Mouse (Mus musculus) thymus, postnatal 0 days (tissue): ENCODE results near the gene Rcan3. TPM values are rescaled to one million over a fixed set of nuclear protein-coding genes. Genes with fewer than 3 reads are reported as not detected.
A peak's percentile ranks its signal among the peaks of the same experiment; 100 is the strongest.

Experiments
- DNase-seq: peaks from one replicate; pipeline ENCODE4 v3.0.0-alpha.2; 2015; ENCODE audit warnings: low spot score
- polyA plus RNA-seq: library from polyadenylated mRNA; unstranded; fragments of >200 nt; fragmentation: Nextera tagmentation; extraction: Ambion mirVana; gene quantifications from 2 replicates; pipeline ENCODE4 v1.2.1, GENCODE M21; 2015

Gene Rcan3
- polyA plus RNA-seq, 1 experiment from 2014 or later = 20.8 TPM

GRCm38 (mm10) chr4:135416367-135416766, 17.3 kb downstream of the Rcan3 start:
- DNase-seq = peak; percentile 39

GRCm38 (mm10) chr4:135413491-135413890, 20.2 kb downstream of the Rcan3 start:
- DNase-seq = no peak

GRCm38 (mm10) chr4:135411633-135412032, 22.0 kb downstream of the Rcan3 start:
- DNase-seq = peak; percentile 78

- DNase-seq = no peak
Observed at GRCm38 (mm10) chr4:135406180-135406579, 27.5 kb downstream of the Rcan3 start.

GRCm38 (mm10) chr4:135404916-135405315, 28.7 kb downstream of the Rcan3 start:
- DNase-seq = no peak

- DNase-seq = no peak
Observed at GRCm38 (mm10) chr4:135404048-135404447, 29.6 kb downstream of the Rcan3 start.

- DNase-seq = no peak
Observed at GRCm38 (mm10) chr4:135401881-135402280, 31.8 kb downstream of the Rcan3 start.

GRCm38 (mm10) chr4:135397991-135398390, 35.7 kb downstream of the Rcan3 start, which contains the start of gene Ncmap:
TSS of gene Ncmap (minus strand) at chr4:135398227.
- no peak for DNase-seq

GRCm38 (mm10) chr4:135397551-135397950, 36.1 kb downstream of the Rcan3 start:
- no peak for DNase-seq

GRCm38 (mm10) chr4:135396303-135396702, 37.4 kb downstream of the Rcan3 start:
- DNase-seq = no peak

GRCm38 (mm10) chr4:135395375-135395774, 38.3 kb downstream of the Rcan3 start:
- no peak for DNase-seq

GRCm38 (mm10) chr4:135394666-135395065, 39.0 kb downstream of the Rcan3 start:
- DNase-seq = no peak

GRCm38 (mm10) chr4:135393381-135393780, 40.3 kb downstream of the Rcan3 start:
- no peak for DNase-seq

GRCm38 (mm10) chr4:135392801-135393200, 40.9 kb downstream of the Rcan3 start:
- DNase-seq = no peak

- DNase-seq = no peak
Observed at GRCm38 (mm10) chr4:135391014-135391413, 42.6 kb downstream of the Rcan3 start.

GRCm38 (mm10) chr4:135385614-135386013, 48.0 kb downstream of the Rcan3 start:
- no peak for DNase-seq

- DNase-seq = peak; percentile 82
Observed at GRCm38 (mm10) chr4:135382316-135382715, 51.3 kb downstream of the Rcan3 start.

- no peak for DNase-seq
Observed at GRCm38 (mm10) chr4:135381355-135381754, 52.3 kb downstream of the Rcan3 start.

- no peak for DNase-seq
Observed at GRCm38 (mm10) chr4:135377241-135377640, 56.4 kb downstream of the Rcan3 start.

GRCm38 (mm10) chr4:135375444-135375843, 58.2 kb downstream of the Rcan3 start:
- DNase-seq = no peak

GRCm38 (mm10) chr4:135373299-135373698, 60.4 kb downstream of the Rcan3 start:
- DNase-seq = no peak

- no peak for DNase-seq
Observed at GRCm38 (mm10) chr4:135370372-135370771, 63.3 kb downstream of the Rcan3 start.

GRCm38 (mm10) chr4:135362828-135363227, 70.8 kb downstream of the Rcan3 start:
- no peak for DNase-seq
